Mouse (Mus musculus): ENCODE results near the gene Rfx8. TPM values are rescaled to one million over a fixed set of nuclear protein-coding genes. Genes with fewer than 3 reads are reported as not detected.
A peak's percentile ranks its signal among the peaks of the same experiment; 100 is the strongest.

Rfx8 gene
- polyA plus RNA-seq, 1 experiment from 2014 or later: 0.68 TPM

DNA sequence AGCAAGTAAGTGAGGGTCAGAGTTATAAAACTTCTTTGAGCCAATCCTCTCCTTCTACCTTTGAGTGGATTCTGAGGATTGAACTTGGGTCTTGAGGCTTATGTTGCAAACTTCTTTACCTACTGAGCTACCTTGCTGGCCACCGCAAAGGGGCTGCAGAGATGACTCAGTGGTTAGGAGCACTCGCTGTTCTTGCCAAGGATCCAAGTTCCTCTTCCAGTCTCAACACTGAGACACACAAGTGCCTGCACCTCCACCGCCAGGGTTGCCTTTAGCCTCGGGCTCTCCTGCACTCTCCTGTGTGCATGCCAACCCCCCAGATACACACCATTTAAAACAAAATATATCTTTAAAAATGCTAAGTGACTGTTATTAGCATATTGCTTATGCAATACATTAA is 19.2 kb upstream of the Rfx8 start:
- Histone ChIP-seq H3K9me3 (replicated peaks; ENCODE audit: control insufficient read depth, low read length) (no peaks in the 10 kb centered on the region), H3K4me2 (ENCODE audit: low read depth, low read length) (no peak overlapping the region), H3K27me3 (ENCODE audit: control insufficient read depth, insufficient read depth, low read length) (no peaks in the 10 kb centered on the region), H3K27ac (ENCODE audit: low read length) (no peak overlapping the region), H3K4me1 (ENCODE audit: control insufficient read depth, insufficient read depth, low read length) (peaks cover 19% of the 10 kb centered on the region), H3K4me3 (ENCODE audit: low read length) (no peak overlapping the region), H3K9ac (ENCODE audit: low read length) (no peak overlapping the region), H3K36me3 (ENCODE audit: control insufficient read depth, insufficient read depth) (no peaks in the 10 kb centered on the region)
- no peak for ATAC-seq (replicated peaks; ENCODE audit: extremely low read depth, insufficient read depth, low FRiP score)
- WGBS: 59% methylated on average over 4 of the region's 4 CpGs

- Histone ChIP-seq H3K27me3 (ENCODE audit: control insufficient read depth, insufficient read depth, low read length) (no peaks in the 10 kb centered on the region), H3K4me3 (ENCODE audit: low read length) (no peak overlapping the region), H3K27ac (ENCODE audit: low read length) (peak overlapping the region; percentile 90), H3K4me1 (ENCODE audit: control insufficient read depth, insufficient read depth, low read length) (peaks cover 27% of the 10 kb centered on the region), H3K9ac (ENCODE audit: low read length) (peak overlapping the region; percentile 22; the same call in 1 of the 2 replicates), H3K9me3 (replicated peaks; ENCODE audit: control insufficient read depth, low read length) (no peaks in the 10 kb centered on the region), H3K4me2 (ENCODE audit: low read depth, low read length) (no peak overlapping the region; the same call in none of the 2 replicates), H3K36me3 (ENCODE audit: control insufficient read depth, insufficient read depth) (no peaks in the 10 kb centered on the region)
- 37% methylated on average over 8 of the region's 8 CpGs for WGBS
- peak; percentile 64 for ATAC-seq (replicated peaks; ENCODE audit: extremely low read depth, insufficient read depth, low FRiP score)
These were observed 15.3 kb upstream of the Rfx8 start for GRCm38 (mm10) chr1:39735927-39736604.

DNA sequence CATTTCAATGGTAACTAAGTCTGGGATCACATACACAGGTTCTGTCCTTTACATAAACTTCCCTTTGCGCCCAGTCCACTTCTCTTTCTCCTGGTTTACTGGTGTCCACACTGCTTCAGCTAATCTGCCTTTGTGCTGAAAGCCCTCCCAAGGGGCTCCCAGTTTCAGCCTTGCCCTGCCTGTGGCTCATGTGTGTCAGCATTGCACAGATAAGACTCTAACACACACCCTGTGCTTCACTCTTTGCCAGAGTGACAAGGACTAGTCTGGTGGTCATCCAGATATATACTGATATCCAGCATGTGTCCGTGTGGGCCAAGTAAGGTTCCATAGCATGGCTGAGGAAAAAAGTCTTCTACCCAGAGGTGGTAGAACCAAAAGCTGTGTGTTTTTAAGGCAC is 14.7 kb upstream of the Rfx8 start:
- peaks cover 23% of the 10 kb centered on the region for H3K4me1 ChIP-seq (ENCODE audit: control insufficient read depth, insufficient read depth, low read length)
- WGBS: 33% methylated on average over 2 of the region's 2 CpGs
- peak overlapping the region; percentile 90 for H3K27ac ChIP-seq (ENCODE audit: low read length)
- H3K4me3 ChIP-seq (ENCODE audit: low read length): no peak overlapping the region
- H3K9me3 ChIP-seq (replicated peaks; ENCODE audit: control insufficient read depth, low read length): no peaks in the 10 kb centered on the region
- peak overlapping the region; percentile 22 for H3K9ac ChIP-seq (ENCODE audit: low read length)
- peak; percentile 21 for ATAC-seq (replicated peaks; ENCODE audit: extremely low read depth, insufficient read depth, low FRiP score)
- H3K36me3 ChIP-seq (ENCODE audit: control insufficient read depth, insufficient read depth): no peaks in the 10 kb centered on the region
- peak overlapping the region; percentile 10; the same call in 1 of the 2 replicates for H3K4me2 ChIP-seq (ENCODE audit: low read depth, low read length)
- H3K27me3 ChIP-seq (ENCODE audit: control insufficient read depth, insufficient read depth, low read length): no peaks in the 10 kb centered on the region

DNA sequence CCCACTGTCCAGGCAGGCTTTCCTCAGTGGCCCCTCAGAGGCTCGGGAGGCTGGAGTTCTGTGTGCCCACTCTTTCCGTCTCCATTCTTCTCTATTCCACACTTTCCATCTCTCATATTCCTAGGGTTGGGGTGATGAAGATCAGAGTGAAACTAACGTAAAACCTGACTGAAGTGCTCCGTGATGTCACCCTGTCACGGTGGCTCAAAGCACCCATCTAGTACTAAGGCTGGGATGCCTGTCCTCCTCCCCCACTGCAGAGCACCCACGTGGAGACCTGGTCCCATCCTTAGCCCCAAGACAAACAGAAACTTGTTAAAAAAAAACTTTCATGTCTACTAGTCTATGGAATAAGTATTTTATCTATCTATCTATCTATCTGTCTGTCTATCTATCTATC is 14.1 kb upstream of the Rfx8 start:
- H3K4me1 ChIP-seq (ENCODE audit: control insufficient read depth, insufficient read depth, low read length): peaks cover 21% of the 10 kb centered on the region
- peak overlapping the region; percentile 90 for H3K27ac ChIP-seq (ENCODE audit: low read length)
- 80% methylated on average over 6 of the region's 6 CpGs for WGBS
- no peaks in the 10 kb centered on the region for H3K36me3 ChIP-seq (ENCODE audit: control insufficient read depth, insufficient read depth)
- H3K4me3 ChIP-seq (ENCODE audit: low read length): no peak overlapping the region
- H3K9ac ChIP-seq (ENCODE audit: low read length): no peak overlapping the region
- peak overlapping the region; percentile 36; the same call in 1 of the 2 replicates for H3K4me2 ChIP-seq (ENCODE audit: low read depth, low read length)
- H3K27me3 ChIP-seq (ENCODE audit: control insufficient read depth, insufficient read depth, low read length): no peaks in the 10 kb centered on the region
- no peaks in the 10 kb centered on the region for H3K9me3 ChIP-seq (replicated peaks; ENCODE audit: control insufficient read depth, low read length)
- no peak for ATAC-seq (replicated peaks; ENCODE audit: extremely low read depth, insufficient read depth, low FRiP score)

GRCm38 (mm10) chr1:39734311-39734710 is 13.5 kb upstream of the Rfx8 start:
- no peaks in the 10 kb centered on the region for H3K9me3 ChIP-seq (replicated peaks; ENCODE audit: control insufficient read depth, low read length)
- no peaks in the 10 kb centered on the region for H3K36me3 ChIP-seq (ENCODE audit: control insufficient read depth, insufficient read depth)
- no peak overlapping the region for H3K9ac ChIP-seq (ENCODE audit: low read length)
- ATAC-seq (replicated peaks; ENCODE audit: extremely low read depth, insufficient read depth, low FRiP score): no peak
- peaks cover 20% of the 10 kb centered on the region for H3K4me1 ChIP-seq (ENCODE audit: control insufficient read depth, insufficient read depth, low read length)
- no peak overlapping the region for H3K4me3 ChIP-seq (ENCODE audit: low read length)
- peak overlapping the region; percentile 90 for H3K27ac ChIP-seq (ENCODE audit: low read length)
- H3K27me3 ChIP-seq (ENCODE audit: control insufficient read depth, insufficient read depth, low read length): no peaks in the 10 kb centered on the region
- peak overlapping the region; percentile 36; the same call in 1 of the 2 replicates for H3K4me2 ChIP-seq (ENCODE audit: low read depth, low read length)
- WGBS: 61% methylated on average over 13 of the region's 13 CpGs

DNA sequence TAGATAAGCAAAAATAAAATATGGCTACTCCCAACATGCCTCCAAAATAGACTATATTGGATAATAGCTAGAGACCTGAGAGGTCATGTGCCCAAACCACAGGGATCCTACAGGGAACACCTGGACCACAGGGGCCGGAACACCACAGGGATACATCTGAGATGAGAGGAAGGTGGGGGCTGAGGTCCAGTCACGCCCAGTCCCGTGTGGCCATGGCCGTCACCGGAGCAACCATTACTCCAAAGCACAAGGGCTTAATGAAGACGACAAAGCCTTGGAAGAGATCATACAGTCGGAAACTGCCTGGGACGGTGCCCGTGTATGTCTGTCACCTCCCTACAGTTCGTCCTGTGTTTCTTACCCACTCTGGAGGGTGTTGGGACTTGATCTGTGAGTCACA is 13.1 kb upstream of the Rfx8 start:
- Histone ChIP-seq H3K36me3 (ENCODE audit: control insufficient read depth, insufficient read depth) (no peaks in the 10 kb centered on the region), H3K4me2 (ENCODE audit: low read depth, low read length) (no peak overlapping the region), H3K27me3 (ENCODE audit: control insufficient read depth, insufficient read depth, low read length) (no peaks in the 10 kb centered on the region), H3K4me1 (ENCODE audit: control insufficient read depth, insufficient read depth, low read length) (peaks cover 20% of the 10 kb centered on the region), H3K4me3 (ENCODE audit: low read length) (no peak overlapping the region), H3K27ac (ENCODE audit: low read length) (peak overlapping the region; percentile 90), H3K9ac (ENCODE audit: low read length) (no peak overlapping the region), H3K9me3 (replicated peaks; ENCODE audit: control insufficient read depth, low read length) (no peaks in the 10 kb centered on the region)
- WGBS: 82% methylated on average over 10 of the region's 10 CpGs
- no peak for ATAC-seq (replicated peaks; ENCODE audit: extremely low read depth, insufficient read depth, low FRiP score)

DNA sequence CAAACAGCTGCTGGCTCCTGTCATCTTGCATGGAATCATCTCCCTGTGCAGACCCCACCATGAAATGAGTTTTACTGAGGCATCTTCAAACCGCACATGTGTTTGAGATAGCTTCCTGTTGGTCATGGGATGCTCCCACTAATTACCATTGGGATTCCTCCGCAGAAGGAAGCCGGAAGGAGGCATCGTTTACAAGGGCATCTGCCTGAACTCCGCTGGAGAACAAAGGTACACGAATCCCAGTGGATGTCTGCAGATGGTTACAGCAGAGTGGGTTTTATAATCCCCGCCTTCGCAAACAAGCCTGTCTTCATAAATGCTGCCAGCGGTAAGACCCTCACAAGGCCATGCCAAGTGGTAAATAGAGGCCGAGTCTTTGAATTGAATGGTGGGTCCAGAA is 11.3 kb upstream of the Rfx8 start:
- H3K4me1 ChIP-seq (ENCODE audit: control insufficient read depth, insufficient read depth, low read length): peaks cover 20% of the 10 kb centered on the region

DNA sequence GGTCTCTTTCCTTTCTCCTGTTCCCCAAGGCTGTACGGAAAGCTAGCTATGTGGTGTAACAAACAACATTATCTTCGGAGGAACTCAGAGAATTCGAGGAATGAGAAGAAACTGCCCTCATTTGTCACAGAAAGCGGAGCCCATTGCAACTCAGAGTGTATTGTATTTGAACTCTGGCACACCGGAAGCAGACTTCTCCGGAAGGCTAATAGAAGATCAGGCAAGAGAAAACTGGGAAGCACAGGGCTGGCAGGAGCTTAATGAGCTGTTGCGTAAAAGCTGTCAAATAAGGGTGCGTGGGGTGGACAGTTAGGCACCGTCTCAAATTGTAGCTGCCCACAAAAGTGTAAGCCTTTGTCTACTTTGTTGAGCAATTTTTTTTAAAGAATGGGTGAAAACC is 10.7 kb upstream of the Rfx8 start:
- no peaks in the 10 kb centered on the region for H3K36me3 ChIP-seq (ENCODE audit: control insufficient read depth, insufficient read depth)
- no peak for ATAC-seq (replicated peaks; ENCODE audit: extremely low read depth, insufficient read depth, low FRiP score)
- WGBS: 26% methylated on average over 9 of the region's 9 CpGs
- no peak overlapping the region for H3K4me2 ChIP-seq (ENCODE audit: low read depth, low read length)
- H3K4me1 ChIP-seq (ENCODE audit: control insufficient read depth, insufficient read depth, low read length): peaks cover 20% of the 10 kb centered on the region
- H3K4me3 ChIP-seq (ENCODE audit: low read length): no peak overlapping the region
- H3K9ac ChIP-seq (ENCODE audit: low read length): no peak overlapping the region
- no peaks in the 10 kb centered on the region for H3K27me3 ChIP-seq (ENCODE audit: control insufficient read depth, insufficient read depth, low read length)
- no peaks in the 10 kb centered on the region for H3K9me3 ChIP-seq (replicated peaks; ENCODE audit: control insufficient read depth, low read length)
- H3K27ac ChIP-seq (ENCODE audit: low read length): no peak overlapping the region

More for the DNA sequence above, 11.3 kb upstream of the Rfx8 start:
- Histone ChIP-seq H3K4me3 (ENCODE audit: low read length) (no peak overlapping the region), H3K9me3 (replicated peaks; ENCODE audit: control insufficient read depth, low read length) (no peaks in the 10 kb centered on the region), H3K9ac (ENCODE audit: low read length) (no peak overlapping the region), H3K27ac (ENCODE audit: low read length) (no peak overlapping the region), H3K36me3 (ENCODE audit: control insufficient read depth, insufficient read depth) (no peaks in the 10 kb centered on the region), H3K27me3 (ENCODE audit: control insufficient read depth, insufficient read depth, low read length) (no peaks in the 10 kb centered on the region), H3K4me2 (ENCODE audit: low read depth, low read length) (no peak overlapping the region)
- ATAC-seq (replicated peaks; ENCODE audit: extremely low read depth, insufficient read depth, low FRiP score): no peak
- WGBS: 81% methylated on average over 10 of the region's 10 CpGs

DNA sequence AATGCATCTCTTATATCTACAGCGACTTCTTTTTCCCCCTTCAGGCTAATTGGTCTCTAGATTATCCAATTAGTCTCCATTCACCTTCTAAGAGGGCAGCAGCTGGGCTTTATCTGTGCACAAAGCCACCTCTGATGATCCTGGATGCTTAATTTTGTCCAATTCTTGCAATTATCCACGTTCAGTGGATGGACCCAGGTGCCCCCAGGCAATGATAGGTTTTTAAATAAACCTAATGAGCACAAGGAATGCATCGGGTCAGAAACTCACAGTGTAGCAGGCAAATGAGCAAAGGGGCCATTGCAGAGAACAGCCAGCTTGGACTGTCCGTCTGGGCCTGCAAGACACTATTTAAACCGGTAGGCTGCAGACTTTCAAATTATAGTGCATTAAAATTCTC is 10.1 kb upstream of the Rfx8 start:
- H3K4me3 ChIP-seq (ENCODE audit: low read length): no peak overlapping the region
- no peak overlapping the region for H3K4me2 ChIP-seq (ENCODE audit: low read depth, low read length)
- peaks cover 17% of the 10 kb centered on the region for H3K4me1 ChIP-seq (ENCODE audit: control insufficient read depth, insufficient read depth, low read length)
- WGBS: 79% methylated on average over 5 of the region's 5 CpGs
- no peaks in the 10 kb centered on the region for H3K36me3 ChIP-seq (ENCODE audit: control insufficient read depth, insufficient read depth)
- no peaks in the 10 kb centered on the region for H3K27me3 ChIP-seq (ENCODE audit: control insufficient read depth, insufficient read depth, low read length)
- ATAC-seq (replicated peaks; ENCODE audit: extremely low read depth, insufficient read depth, low FRiP score): no peak
- no peak overlapping the region for H3K9ac ChIP-seq (ENCODE audit: low read length)
- no peak overlapping the region for H3K27ac ChIP-seq (ENCODE audit: low read length)
- H3K9me3 ChIP-seq (replicated peaks; ENCODE audit: control insufficient read depth, low read length): no peaks in the 10 kb centered on the region

All from heart, embryonic 16.5 days (tissue).